Mouse (Mus musculus) ES-Bruce4 (cell line): ENCODE results near the gene Plcd3.

Source experiments
- CTCF ChIP-seq: IDR thresholded peaks from one replicate; pipeline ENCODE4 v1.8.1; 2011; ENCODE audit warnings: low read depth, low read length
- EP300 ChIP-seq: IDR thresholded peaks from 2 replicates; pipeline ENCODE4 v1.6.1; 2011; ENCODE audit warnings: low read depth, low read length; ENCODE audit not compliant: insufficient read depth
- POLR2A ChIP-seq: IDR thresholded peaks from one replicate; pipeline ENCODE4 v1.8.1; 2011; ENCODE audit warnings: low read length; ENCODE audit not compliant: insufficient read depth

DNA sequence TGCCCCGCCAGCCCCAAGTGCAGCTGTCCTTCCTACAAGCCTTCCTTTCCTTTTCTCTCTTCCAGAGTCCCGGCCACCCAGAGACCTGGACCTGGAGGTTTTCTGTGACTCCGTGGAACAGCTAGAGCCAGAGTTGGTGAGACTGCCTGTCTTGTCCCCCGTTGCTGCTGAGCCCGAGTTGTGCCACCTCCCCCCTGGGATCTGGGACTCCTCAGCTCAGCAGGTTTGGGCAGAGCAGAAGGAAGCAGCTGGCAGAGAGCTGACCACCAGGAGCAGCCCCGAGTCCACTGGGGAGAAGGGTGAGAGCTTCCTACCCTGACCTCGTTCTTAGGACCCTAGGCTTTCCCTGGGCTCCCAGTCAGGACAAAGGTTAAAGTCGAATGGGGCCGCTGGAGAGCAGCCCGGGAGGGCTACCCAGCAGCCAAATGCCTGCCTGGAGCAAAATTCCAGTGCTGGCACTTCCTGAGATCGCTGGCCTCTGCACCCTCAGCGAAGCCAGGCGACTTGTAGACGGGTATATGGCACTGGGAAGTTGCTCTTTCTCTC lies 3.8 kb upstream of the Plcd3 start:
- TF ChIP-seq POLR2A (no peak), CTCF (no peak), EP300 (no peak)
